Mouse (Mus musculus) kidney, adult 2 months (tissue): ENCODE measurements around the gene Rbck1. TPM values are rescaled to one million over a fixed set of nuclear protein-coding genes. Genes with fewer than 3 reads are reported as not detected.
A peak's percentile ranks its signal among the peaks of the same experiment; 100 is the strongest.

Source experiments
- DNase-seq: peaks from one replicate; pipeline ENCODE4 v3.0.0; 2021
- H3K27ac ChIP-seq: fragments of 200-500 bp; 2 replicates; pipeline ENCODE4 v1.5.1; 2012; ENCODE audit warnings: low read depth, low read length, control low read depth, inconsistent platforms; ENCODE audit not compliant: insufficient read depth
- H3K27me3 ChIP-seq: fragments of 200-500 bp; replicated peaks from 2 replicates; pipeline ENCODE4 v1.6.1; 2012; ENCODE audit warnings: mild to moderate bottlenecking, moderate library complexity, low read length, inconsistent platforms; ENCODE audit not compliant: control insufficient read depth, insufficient read depth
- H3K36me3 ChIP-seq: fragments of 200-500 bp; 2 replicates; pipeline ENCODE4 v1.6.1; 2012; ENCODE audit warnings: mild to moderate bottlenecking, moderate library complexity, low read length, inconsistent platforms; ENCODE audit not compliant: control insufficient read depth, insufficient read depth
- H3K4me1 ChIP-seq: fragments of 200-500 bp; 2 replicates; pipeline ENCODE4 v1.6.1; 2011; ENCODE audit warnings: low read length; ENCODE audit not compliant: control insufficient read depth, insufficient read depth
- H3K4me3 ChIP-seq: fragments of 200-500 bp; 2 replicates; pipeline ENCODE4 v1.5.1; 2011; ENCODE audit warnings: mild to moderate bottlenecking, low read depth, low read length, control low read depth; ENCODE audit not compliant: insufficient read depth
- CTCF ChIP-seq: fragments of 200-500 bp; conservative IDR thresholded peaks from 2 replicates; pipeline ENCODE4 v1.5.1; 2011; ENCODE audit warnings: low read depth, mild to moderate bottlenecking, control low read depth, low read length, moderate library complexity, mixed read lengths; ENCODE audit not compliant: insufficient read depth, insufficient read length
- POLR2A ChIP-seq: fragments of 200-500 bp; IDR thresholded peaks from one replicate; pipeline ENCODE4 v1.6.1; 2011; ENCODE audit warnings: low read depth, low read length, control low read depth
- WGBS: fragments of 180-500 bp; shearing (Covaris S2); methylation state at CpG from one replicate; pipeline ENCODE4 v1.1.7; 2018; 5-methylcytosine and 5-hydroxymethylcytosine counted together
- polyA plus RNA-seq: library from polyadenylated mRNA; depleted of rRNA; stranded (reverse); fragments of >200 nt; gene quantifications from 2 replicates; pipeline ENCODE4 v1.2.3, GENCODE M21; 2012; rRNA removed

Gene Rbck1
- polyA plus RNA-seq, 1 experiment: 150 TPM

DNA sequence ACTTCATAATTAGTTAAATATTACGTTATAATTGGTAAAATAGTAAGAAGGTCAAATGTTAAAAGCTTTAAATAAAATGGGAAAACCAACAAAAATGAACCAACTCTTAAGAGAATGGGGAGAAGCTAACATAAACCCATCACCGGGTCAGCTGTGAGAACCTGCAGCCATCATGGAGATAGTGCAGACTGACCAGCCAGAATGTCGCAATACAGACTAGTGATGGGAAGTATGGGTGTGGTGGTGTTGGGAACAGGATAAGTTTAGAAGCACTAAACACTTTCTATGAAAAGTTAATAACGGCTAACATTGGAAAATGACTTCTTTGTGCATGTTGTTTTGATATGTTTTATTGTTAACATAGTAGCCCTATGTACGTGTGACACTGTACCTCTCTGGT, 44.9 kb downstream of the Rbck1 start:
- no peaks in the 10 kb centered on the region for H3K27me3 ChIP-seq
- TF ChIP-seq CTCF: no peak
- no peak for TF ChIP-seq POLR2A
- 88% methylated on average over 5 of the region's 5 CpGs for WGBS
- peaks cover 8% of the 10 kb centered on the region for H3K36me3 ChIP-seq
- no peak overlapping the region for H3K27ac ChIP-seq
- H3K4me1 ChIP-seq: no peaks in the 10 kb centered on the region
- no peak overlapping the region for H3K4me3 ChIP-seq
- no peak for DNase-seq

DNA sequence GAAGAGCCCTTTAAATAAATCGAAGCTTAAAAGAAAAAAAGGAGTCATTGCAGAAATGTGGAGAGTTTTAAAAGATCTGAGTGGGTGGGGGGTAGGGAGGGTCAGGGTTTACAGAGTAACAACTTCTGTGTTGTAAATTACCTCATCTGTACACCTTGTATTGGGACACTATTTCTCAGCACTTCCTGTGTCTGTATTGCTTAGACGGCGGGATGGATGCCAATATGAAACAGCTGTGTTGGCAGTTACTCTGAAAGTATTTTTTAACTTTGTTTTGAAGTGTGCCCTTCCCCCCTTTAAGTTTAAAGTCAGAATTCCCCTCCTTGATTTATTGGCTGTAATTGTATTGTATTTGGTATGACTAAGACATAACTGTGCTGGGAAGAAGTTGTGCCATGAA, 51.0 kb downstream of the Rbck1 start:
- no peaks in the 10 kb centered on the region for H3K4me1 ChIP-seq
- TF ChIP-seq POLR2A (no peak), CTCF (no peak)
- 46% methylated on average over 3 of the region's 3 CpGs for WGBS
- DNase-seq: peak; percentile 22
- no peak overlapping the region for H3K4me3 ChIP-seq
- H3K36me3 ChIP-seq: peaks cover 12% of the 10 kb centered on the region
- H3K27me3 ChIP-seq: no peaks in the 10 kb centered on the region
- no peak overlapping the region for H3K27ac ChIP-seq

DNA sequence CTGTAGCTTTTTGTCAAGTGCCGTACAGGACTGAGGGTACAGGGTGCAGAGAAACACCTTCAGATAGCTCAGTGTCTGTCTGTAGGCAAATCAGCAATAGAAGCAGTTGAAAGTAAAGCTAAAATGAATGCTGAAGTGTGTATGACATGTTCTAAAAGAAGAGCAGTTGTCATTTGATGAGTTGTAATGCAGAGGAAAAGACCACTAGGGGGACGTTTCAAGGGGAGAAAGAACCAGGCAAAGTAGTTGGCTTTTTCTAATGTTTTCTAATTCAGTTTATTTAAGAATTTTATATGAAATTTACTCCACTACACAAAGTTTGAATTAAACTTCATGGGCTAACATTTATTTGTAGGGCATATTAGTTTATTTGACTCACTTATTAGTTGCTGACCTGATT, 58.8 kb downstream of the Rbck1 start:
- no peak for TF ChIP-seq POLR2A
- no peaks in the 10 kb centered on the region for H3K4me1 ChIP-seq
- DNase-seq: no peak
- H3K4me3 ChIP-seq: no peak overlapping the region
- H3K27ac ChIP-seq: no peak overlapping the region
- peaks cover 6% of the 10 kb centered on the region for H3K36me3 ChIP-seq
- H3K27me3 ChIP-seq: no peaks in the 10 kb centered on the region
- 72% methylated on average over 2 of the region's 2 CpGs for WGBS

Other genes with a start within 250 kb of the Rbck1 start
- 113 and 135 TPM in 2 replicates for gene Srxn1, start 227.1 kb downstream of the Rbck1 start, polyA plus RNA-seq
- gene Tcf15, start 189.1 kb downstream of the Rbck1 start, polyA plus RNA-seq: 2.9 and 4.6 TPM in 2 replicates
- gene Csnk2a1, start 105.8 kb downstream of the Rbck1 start, polyA plus RNA-seq: 26.1 and 35.0 TPM in 2 replicates
- gene Tbc1d20, start 38.8 kb downstream of the Rbck1 start, polyA plus RNA-seq: 54.6 and 59.5 TPM in 2 replicates
- gene Trib3, start 11.4 kb upstream of the Rbck1 start, polyA plus RNA-seq: 1.4 and 1.5 TPM in 2 replicates
- gene Nrsn2, start 44.0 kb upstream of the Rbck1 start, polyA plus RNA-seq: 0.12 and 0.50 TPM in 2 replicates
- 9.1 and 9.5 TPM in 2 replicates for gene Sox12, start 65.4 kb upstream of the Rbck1 start, polyA plus RNA-seq
- 3.8 and 4.3 TPM in 2 replicates for gene Zcchc3, start 82.4 kb upstream of the Rbck1 start, polyA plus RNA-seq
- 0.69 and 0.78 TPM in 2 replicates for gene 6820408C15Rik, start 82.9 kb upstream of the Rbck1 start, polyA plus RNA-seq
- not detected in 2 replicates for gene Defb23, start 132.0 kb upstream of the Rbck1 start, polyA plus RNA-seq
- gene Defb20, start 144.4 kb upstream of the Rbck1 start, polyA plus RNA-seq: not detected in 2 replicates
- gene Defb22, start 157.5 kb upstream of the Rbck1 start, polyA plus RNA-seq: not detected in 2 replicates
- 1.0 and 2.0 TPM in 2 replicates for gene Defb26, start 179.0 kb upstream of the Rbck1 start, polyA plus RNA-seq
- gene Defb28, start 185.6 kb upstream of the Rbck1 start, polyA plus RNA-seq: 0.30 TPM in 1 of 2 replicates, not detected in the other
- gene Defb29, start 207.4 kb upstream of the Rbck1 start, polyA plus RNA-seq: 159 and 165 TPM in 2 replicates
- not detected in 2 replicates for gene Gm17416, start 236.7 kb upstream of the Rbck1 start, polyA plus RNA-seq
- gene Defb21, start 240.1 kb upstream of the Rbck1 start, polyA plus RNA-seq: not detected in 2 replicates
- 2.3 and 2.9 TPM in 2 replicates for gene Defb19, start 247.7 kb upstream of the Rbck1 start, polyA plus RNA-seq